ENCODE assay signal across 12 mouse cellular contexts in the genomic region with DNA sequence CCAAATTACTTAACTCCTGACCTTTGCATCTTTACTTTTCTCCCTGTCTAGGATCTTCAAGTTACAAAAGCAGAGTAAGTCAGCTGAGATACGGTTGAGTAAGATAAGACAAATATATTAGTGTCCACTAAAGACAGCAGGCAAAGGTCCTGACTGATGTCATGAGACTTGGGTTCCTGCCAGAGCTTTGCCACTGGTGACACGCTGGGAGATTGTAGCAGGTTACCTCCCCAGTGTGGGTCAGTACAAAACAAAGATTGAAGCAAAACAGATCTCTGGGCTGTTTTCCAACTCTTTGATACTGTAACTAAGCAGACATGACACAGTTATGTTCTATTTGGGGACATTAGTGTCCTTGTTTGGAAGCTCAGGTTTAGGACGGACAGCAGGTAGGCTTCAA.
DNase-seq lines count a peak whose midpoint lies in the region; ATAC-seq and TF ChIP-seq lines count a peak whose summit lies in the region.
"Had no signal": no experiment of that assay in that cellular context is flagged by ENCODE, and none has a peak within 500 bp of the region (broad histone marks: within the 10 kb centered on the region; RNA-seq: fewer than 3 reads in every experiment).

No protein-coding gene starts in this region.

- no peak overlapping the region for H3K4me2 ChIP-seq in midbrain, postnatal 0 days (ENCODE audit: low read depth, low read length, poor library complexity, severe bottlenecking)
- H3K4me2 ChIP-seq in midbrain, embryonic 13.5 days (replicated peaks), result no peak overlapping the region
- H3K4me2 ChIP-seq in kidney, embryonic 16.5 days (replicated peaks; ENCODE audit: low read depth, low read length), result no peak overlapping the region
- H3K4me2 ChIP-seq: embryonic facial prominence, embryonic 13.5 days; neural tube, embryonic 15.5 days had no signal

- H3K4me1 ChIP-seq in midbrain, postnatal 0 days (ENCODE audit: insufficient read depth, low read length), result no peaks in the 10 kb centered on the region
- H3K4me1 ChIP-seq in midbrain, embryonic 13.5 days (replicated peaks), result peaks cover 5% of the 10 kb centered on the region; the same call in 1 of the 2 replicates
- H3K4me1 ChIP-seq in kidney, embryonic 16.5 days (ENCODE audit: insufficient read depth, low read length), result peaks cover 5% of the 10 kb centered on the region; the same call in 1 of the 2 replicates
- H3K4me1 ChIP-seq: megakaryocyte, embryonic 14.5 days; neural tube, embryonic 15.5 days had no signal

- H3K4me3 ChIP-seq in midbrain, postnatal 0 days (ENCODE audit: low read depth, low read length), result no peak overlapping the region
- no peak overlapping the region for H3K4me3 ChIP-seq in midbrain, embryonic 13.5 days (replicated peaks)
- H3K4me3 ChIP-seq in kidney, embryonic 16.5 days (ENCODE audit: low read length), result no peak overlapping the region
- H3K4me3 ChIP-seq: embryonic facial prominence, embryonic 13.5 days; heart, adult 2 months; megakaryocyte, embryonic 14.5 days; neural tube, embryonic 15.5 days had no signal

- 63% methylated on average over 3 of the region's 3 CpGs for WGBS in midbrain, postnatal 0 days
- WGBS in midbrain, embryonic 13.5 days, result 71% methylated on average over 3 of the region's 3 CpGs
- WGBS in kidney, embryonic 16.5 days, result 25% methylated on average over 3 of the region's 3 CpGs

- H3K9me3 ChIP-seq in midbrain, postnatal 0 days (ENCODE audit: low read length), result no peaks in the 10 kb centered on the region
- H3K9me3 ChIP-seq in midbrain, embryonic 13.5 days, result no peaks in the 10 kb centered on the region
- no peaks in the 10 kb centered on the region for H3K9me3 ChIP-seq in kidney, embryonic 16.5 days (ENCODE audit: low read length)
- H3K9me3 ChIP-seq: embryonic facial prominence, embryonic 13.5 days; neural tube, embryonic 15.5 days had no signal

- H3K27me3 ChIP-seq in midbrain, postnatal 0 days (ENCODE audit: insufficient read depth, low read length), result no peaks in the 10 kb centered on the region
- H3K27me3 ChIP-seq in midbrain, embryonic 13.5 days, result no peaks in the 10 kb centered on the region
- no peaks in the 10 kb centered on the region for H3K27me3 ChIP-seq in kidney, embryonic 16.5 days (ENCODE audit: insufficient read depth, low read length)
- H3K27me3 ChIP-seq: embryonic facial prominence, embryonic 13.5 days; megakaryocyte, embryonic 14.5 days; neural tube, embryonic 15.5 days had no signal

- no peak overlapping the region for H3K27ac ChIP-seq in midbrain, postnatal 0 days (ENCODE audit: low read depth, low read length)
- no peak overlapping the region for H3K27ac ChIP-seq in midbrain, embryonic 13.5 days
- no peak overlapping the region for H3K27ac ChIP-seq in kidney, embryonic 16.5 days (ENCODE audit: low read length)
- H3K27ac ChIP-seq: embryonic facial prominence, embryonic 13.5 days; heart, adult 2 months; neural tube, embryonic 15.5 days had no signal

- no peaks in the 10 kb centered on the region for H3K36me3 ChIP-seq in midbrain, postnatal 0 days (ENCODE audit: insufficient read depth, low read length)
- no peaks in the 10 kb centered on the region for H3K36me3 ChIP-seq in midbrain, embryonic 13.5 days
- H3K36me3 ChIP-seq in kidney, embryonic 16.5 days (ENCODE audit: insufficient read depth, low read length), result no peaks in the 10 kb centered on the region
- H3K36me3 ChIP-seq: embryonic facial prominence, embryonic 13.5 days; neural tube, embryonic 15.5 days had no signal

- ATAC-seq in midbrain, postnatal 0 days (ENCODE audit: low FRiP score), result no peak
- ATAC-seq in midbrain, embryonic 13.5 days, result no peak
- 0 out of 2 replicates have a peak, but pooled peaks have one; percentile 35 for ATAC-seq in kidney, embryonic 16.5 days (ENCODE audit: low FRiP score, low TSS enrichment)
- no peak for ATAC-seq in CD4-positive, CD25-positive, alpha-beta regulatory T cell, adult 4 months

- no peak for TF ChIP-seq CTCF in midbrain, postnatal 0 days (IDR thresholded peaks at IDR 0.05)

- DNase-seq in cerebellum, postnatal 10 days, result peak; percentile 15 to 16
- no peak for DNase-seq in cerebellum, adult 8-10 months
- peak; percentile 6 for DNase-seq in midbrain, postnatal 0 days (ENCODE audit: low spot score)
- DNase-seq in testis, postnatal 14 days (ENCODE audit: low spot score), result peak; percentile 77
- DNase-seq in frontal cortex, postnatal 14 days (ENCODE audit: low spot score in 2 of 2), result no peak

- H3K9ac ChIP-seq in midbrain, postnatal 0 days (replicated peaks; ENCODE audit: low read length, poor library complexity, severe bottlenecking), result no peak overlapping the region
- no peak overlapping the region for H3K9ac ChIP-seq in midbrain, embryonic 13.5 days (replicated peaks)
- no peak overlapping the region for H3K9ac ChIP-seq in kidney, embryonic 16.5 days (replicated peaks; ENCODE audit: low read length)
- H3K9ac ChIP-seq: embryonic facial prominence, embryonic 13.5 days; neural tube, embryonic 15.5 days had no signal

Comparison
In these comparisons a context has a peak if more than half of its experiments do, and no peak if none do; other contexts are left out.
1. DNase-seq: peak in cerebellum, postnatal 10 days (2 of 2), midbrain, postnatal 0 days (single experiment) and testis, postnatal 14 days (single experiment); none in cerebellum, adult 8-10 months (single experiment) and frontal cortex, postnatal 14 days (0 of 2).